In the genomic region with DNA sequence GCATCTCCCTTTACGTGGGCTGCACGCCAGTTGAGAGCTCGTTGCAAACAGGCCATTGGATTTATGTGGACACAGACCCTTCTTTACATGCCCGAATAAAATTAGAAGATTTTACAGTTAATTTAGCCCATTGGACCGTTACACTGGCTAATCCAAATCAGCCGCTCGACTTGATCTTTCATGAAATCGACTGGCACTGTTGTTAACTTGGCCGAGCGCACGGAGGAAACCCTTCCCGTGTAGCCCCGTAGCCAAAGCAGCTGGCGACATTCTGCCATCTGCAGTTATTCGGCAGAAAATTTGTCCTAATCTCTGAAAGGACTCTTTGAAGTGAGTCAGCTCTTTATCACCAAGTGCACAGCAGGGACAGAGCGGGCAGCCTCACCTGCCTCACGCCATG, we compare ENCODE assay signal across 24 mouse cellular contexts.
DNase-seq lines count a peak whose midpoint lies in the region; ATAC-seq and TF ChIP-seq lines count a peak whose summit lies in the region.
"Had no signal": no experiment of that assay in that cellular context is flagged by ENCODE, and none has a peak within 500 bp of the region (broad histone marks: within the 10 kb centered on the region; RNA-seq: fewer than 3 reads in every experiment).

No protein-coding gene starts in this region.

- peaks cover 79% of the 10 kb centered on the region for H3K4me1 ChIP-seq in hindbrain, embryonic 10.5 days (replicated peaks)
- H3K4me1 ChIP-seq in hindbrain, embryonic 13.5 days (replicated peaks): peaks cover 45% of the 10 kb centered on the region
- peaks cover 2% of the 10 kb centered on the region; the same call in 1 of the 2 replicates for H3K4me1 ChIP-seq in midbrain, postnatal 0 days (ENCODE audit: insufficient read depth, low read length)
- peaks cover 8% of the 10 kb centered on the region; the same call in 1 of the 2 replicates for H3K4me1 ChIP-seq in midbrain, embryonic 16.5 days (ENCODE audit: control insufficient read depth, insufficient read depth, low read length)

- H3K36me3 ChIP-seq in hindbrain, embryonic 10.5 days: no peaks in the 10 kb centered on the region
- H3K36me3 ChIP-seq in hindbrain, embryonic 13.5 days: no peaks in the 10 kb centered on the region
- no peaks in the 10 kb centered on the region for H3K36me3 ChIP-seq in midbrain, postnatal 0 days (ENCODE audit: insufficient read depth, low read length)
- H3K36me3 ChIP-seq in midbrain, embryonic 16.5 days (ENCODE audit: control insufficient read depth, insufficient read depth, low read length): no peaks in the 10 kb centered on the region
- H3K36me3 ChIP-seq: embryonic facial prominence, embryonic 15.5 days; midbrain, embryonic 12.5 days; neural tube, embryonic 13.5 days had no signal

- H3K27me3 ChIP-seq in hindbrain, embryonic 10.5 days (ENCODE audit: insufficient read depth, poor library complexity, severe bottlenecking): peaks cover 12% of the 10 kb centered on the region; the same call in 1 of the 2 replicates
- 0 out of 2 replicates have a peak, but pooled peaks cover 4% of the 10 kb centered on the region for H3K27me3 ChIP-seq in hindbrain, embryonic 13.5 days
- H3K27me3 ChIP-seq in midbrain, postnatal 0 days (ENCODE audit: insufficient read depth, low read length): no peaks in the 10 kb centered on the region; the same call in 1 of the 2 replicates
- no peaks in the 10 kb centered on the region for H3K27me3 ChIP-seq in midbrain, embryonic 16.5 days (ENCODE audit: control insufficient read depth, insufficient read depth, low read depth, low read length)

- no peak overlapping the region for H3K9ac ChIP-seq in hindbrain, embryonic 13.5 days
- no peak overlapping the region for H3K9ac ChIP-seq in midbrain, postnatal 0 days (replicated peaks; ENCODE audit: low read length, poor library complexity, severe bottlenecking)
- H3K9ac ChIP-seq in midbrain, embryonic 16.5 days (ENCODE audit: low read depth, low read length): no peak overlapping the region
- H3K9ac ChIP-seq: embryonic facial prominence, embryonic 15.5 days; liver, postnatal 0 days; midbrain, embryonic 12.5 days; neural tube, embryonic 13.5 days had no signal

- H3K27ac ChIP-seq in hindbrain, embryonic 10.5 days: 0 out of 2 replicates have a peak overlapping the region, but pooled peaks have one; percentile 23
- H3K27ac ChIP-seq in hindbrain, embryonic 13.5 days: no peak overlapping the region
- H3K27ac ChIP-seq in midbrain, postnatal 0 days (ENCODE audit: low read depth, low read length): no peak overlapping the region
- H3K27ac ChIP-seq in midbrain, embryonic 16.5 days (ENCODE audit: low read length): no peak overlapping the region
- H3K27ac ChIP-seq: embryonic facial prominence, embryonic 15.5 days; heart, adult 2 months; midbrain, embryonic 12.5 days; neural tube, embryonic 13.5 days had no signal

- no peak for ATAC-seq in hindbrain, embryonic 13.5 days (ENCODE audit: low FRiP score)
- no peak for ATAC-seq in midbrain, postnatal 0 days (ENCODE audit: low FRiP score)
- no peak for ATAC-seq in midbrain, embryonic 16.5 days
- ATAC-seq: liver, postnatal 0 days had no signal

- TF ChIP-seq CTCF in midbrain, postnatal 0 days (IDR thresholded peaks at IDR 0.05): no peak

- no peak overlapping the region for H3K4me3 ChIP-seq in hindbrain, embryonic 10.5 days
- no peak overlapping the region for H3K4me3 ChIP-seq in hindbrain, embryonic 13.5 days
- H3K4me3 ChIP-seq in midbrain, postnatal 0 days (ENCODE audit: low read depth, low read length): no peak overlapping the region
- no peak overlapping the region for H3K4me3 ChIP-seq in midbrain, embryonic 16.5 days (ENCODE audit: low read depth, low read length)
- H3K4me3 ChIP-seq: embryonic facial prominence, embryonic 15.5 days; heart, adult 2 months; midbrain, embryonic 12.5 days; myocyte; neural tube, embryonic 13.5 days had no signal

- H3K4me2 ChIP-seq in hindbrain, embryonic 13.5 days: no peak overlapping the region
- H3K4me2 ChIP-seq in midbrain, postnatal 0 days (ENCODE audit: low read depth, low read length, poor library complexity, severe bottlenecking): no peak overlapping the region
- H3K4me2 ChIP-seq in midbrain, embryonic 16.5 days (ENCODE audit: low read length): no peak overlapping the region
- H3K4me2 ChIP-seq: embryonic facial prominence, embryonic 15.5 days; liver, embryonic 11.5 days; midbrain, embryonic 12.5 days; neural tube, embryonic 13.5 days had no signal

- 93% methylated on average over 17 of the region's 17 CpGs for WGBS in hindbrain, embryonic 10.5 days
- WGBS in hindbrain, embryonic 13.5 days: 65% methylated on average over 17 of the region's 17 CpGs
- 52% methylated on average over 17 of the region's 17 CpGs for WGBS in midbrain, postnatal 0 days
- 43% methylated on average over 17 of the region's 17 CpGs for WGBS in midbrain, embryonic 16.5 days

- peak; percentile 60 to 64 for DNase-seq in cerebellum, postnatal 14 days
- DNase-seq in cerebellum, adult 11 months: no peak
- DNase-seq in hindbrain, embryonic 10.5 days (ENCODE audit: low spot score): no peak
- DNase-seq in midbrain, postnatal 0 days (ENCODE audit: low spot score): peak; percentile 79
- DNase-seq in retina, postnatal 1 day: peak; percentile 60
- DNase-seq in lung, adult 18-20 months: no peak
- DNase-seq: adrenal gland, postnatal 25 days; cerebellum, postnatal 25 days; gastrocnemius, postnatal 36 days; heart, adult 2 months; heart, postnatal 36 days; kidney, adult 8-10 months; kidney, postnatal 10 days; liver, postnatal 0 days; lung, postnatal 10 days; thymus, adult 18-20 months; thymus, postnatal 36 days had no signal

- H3K9me3 ChIP-seq in hindbrain, embryonic 10.5 days: no peaks in the 10 kb centered on the region
- no peaks in the 10 kb centered on the region for H3K9me3 ChIP-seq in hindbrain, embryonic 13.5 days
- no peaks in the 10 kb centered on the region for H3K9me3 ChIP-seq in midbrain, postnatal 0 days (ENCODE audit: low read length)
- H3K9me3 ChIP-seq in midbrain, embryonic 16.5 days (replicated peaks; ENCODE audit: control insufficient read depth, low read length, poor library complexity, severe bottlenecking): no peaks in the 10 kb centered on the region
- H3K9me3 ChIP-seq: embryonic facial prominence, embryonic 15.5 days; midbrain, embryonic 12.5 days; neural tube, embryonic 13.5 days had no signal

Comparison
In these comparisons a context has a peak if more than half of its experiments do, and no peak if none do; other contexts are left out.
1. DNase-seq: peak in cerebellum, postnatal 14 days (2 of 2), midbrain, postnatal 0 days (single experiment) and retina, postnatal 1 day (single experiment); none in cerebellum, adult 11 months (single experiment), hindbrain, embryonic 10.5 days (single experiment) and lung, adult 18-20 months (0 of 2).